Mouse (Mus musculus) layer of hippocampus, adult 8-10 months (tissue): ENCODE measurements at regions not wholly inside any gene's neighbourhood (a gene's known extent, or its start where the extent isn't known, plus 50 kb on each side); places are given as distances from the start of the nearest gene placed in this dataset.

Source experiments
- DNase-seq, 2 experiments: peaks; one replicate each; pipeline ENCODE4 v3.0.0; 2022; ENCODE audit warnings: low spot score in 2 of 2

DNA sequence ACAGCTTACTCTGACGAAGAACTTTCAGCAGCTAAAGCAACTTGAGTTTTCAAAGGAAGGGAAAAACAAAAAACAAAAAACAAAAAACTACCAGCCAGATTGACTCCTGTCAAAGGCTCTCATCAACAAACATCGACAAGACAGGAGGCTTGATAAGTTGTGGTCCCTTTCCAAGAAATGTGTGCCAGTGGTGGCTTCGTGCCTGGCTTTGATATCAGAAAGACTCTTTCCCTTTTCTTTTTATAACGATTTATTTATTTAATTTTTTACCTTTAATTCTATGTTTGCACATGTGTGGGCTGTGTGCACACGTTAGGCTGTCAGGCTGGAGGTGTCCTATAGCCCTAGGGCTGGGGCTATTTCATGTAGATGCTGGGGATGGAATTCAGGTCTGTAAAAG is 60.4 kb downstream of the Dact1 start:
- DNase-seq, result no peak

DNA sequence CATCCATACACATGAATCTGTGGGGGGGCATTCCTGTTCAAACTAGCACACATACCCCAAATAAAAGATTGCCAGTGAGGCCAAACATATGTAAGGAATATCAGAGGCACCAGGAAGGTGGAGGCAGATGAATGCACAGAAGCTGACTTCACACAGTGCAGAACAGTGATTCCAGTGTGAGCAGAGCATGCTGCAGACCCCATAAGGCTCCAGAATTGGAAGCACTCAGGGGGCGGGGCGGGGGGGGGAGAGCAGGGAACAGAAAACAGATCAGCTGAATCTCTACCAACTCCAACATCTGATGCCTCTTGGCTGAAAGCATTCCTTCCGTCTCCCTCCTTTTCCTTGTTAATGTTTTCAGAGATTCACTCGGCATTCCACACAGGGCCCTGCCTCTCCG is 62.3 kb downstream of the Dact1 start:
- no peak for DNase-seq

DNA sequence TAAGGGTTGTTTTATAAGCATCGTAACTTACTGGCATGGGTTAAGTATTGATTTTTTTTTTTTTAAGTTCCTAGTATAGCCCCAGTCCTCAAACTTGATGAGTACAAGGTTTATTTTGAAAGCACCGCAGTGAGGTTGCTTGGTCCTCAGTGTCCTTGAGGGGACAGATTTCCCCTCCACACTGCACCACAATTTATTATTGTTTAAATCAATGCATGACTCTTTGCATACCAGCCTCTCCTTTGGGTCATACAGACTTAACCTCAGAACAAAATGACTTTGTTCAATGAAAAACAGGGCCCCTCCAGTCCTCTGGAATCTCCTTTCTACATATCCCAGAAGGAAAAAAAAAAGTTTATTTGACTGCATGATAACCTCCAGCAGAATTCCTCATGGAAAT is 63.9 kb downstream of the Dact1 start:
- DNase-seq, result no peak

DNA sequence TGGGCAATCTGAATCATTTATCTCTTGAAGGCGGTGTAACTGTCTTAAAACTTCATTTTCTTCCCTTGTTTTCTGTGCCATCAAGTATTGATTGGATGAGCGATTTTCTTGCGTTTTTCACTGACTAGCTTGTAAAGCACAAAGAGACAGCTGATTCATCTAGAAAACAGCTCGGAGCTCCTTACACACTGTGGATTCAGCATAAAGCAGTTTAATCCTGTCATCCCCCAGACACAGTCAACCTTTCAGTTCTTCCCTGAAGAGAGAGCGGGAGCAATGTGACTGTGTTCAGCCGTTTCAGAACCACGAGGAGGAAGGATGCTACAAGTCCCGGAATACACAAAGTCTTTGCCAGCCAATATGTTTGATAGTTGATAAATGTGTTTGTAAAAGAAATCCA is 66.8 kb downstream of the Dact1 start:
- DNase-seq, result no peak

DNA sequence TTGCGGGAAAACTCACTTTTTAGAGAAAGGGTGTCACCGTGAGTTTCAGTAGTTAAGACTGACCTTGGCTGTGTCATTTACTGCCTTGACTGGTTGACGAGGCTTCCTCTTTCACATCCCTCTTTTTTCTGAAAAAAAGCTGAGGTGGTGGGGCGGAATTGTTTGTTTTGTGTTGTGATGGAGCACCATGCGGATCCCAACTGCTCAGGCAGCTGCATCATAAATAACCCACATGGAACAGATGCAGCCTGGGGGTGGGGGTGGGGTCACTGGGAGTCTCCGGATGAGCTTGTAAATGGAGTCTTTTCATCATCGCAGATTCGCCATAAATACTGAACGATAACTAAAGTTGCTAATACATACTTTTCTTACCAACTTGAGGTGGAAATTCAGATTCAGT is 67.3 kb downstream of the Dact1 start:
- DNase-seq, result no peak

DNA sequence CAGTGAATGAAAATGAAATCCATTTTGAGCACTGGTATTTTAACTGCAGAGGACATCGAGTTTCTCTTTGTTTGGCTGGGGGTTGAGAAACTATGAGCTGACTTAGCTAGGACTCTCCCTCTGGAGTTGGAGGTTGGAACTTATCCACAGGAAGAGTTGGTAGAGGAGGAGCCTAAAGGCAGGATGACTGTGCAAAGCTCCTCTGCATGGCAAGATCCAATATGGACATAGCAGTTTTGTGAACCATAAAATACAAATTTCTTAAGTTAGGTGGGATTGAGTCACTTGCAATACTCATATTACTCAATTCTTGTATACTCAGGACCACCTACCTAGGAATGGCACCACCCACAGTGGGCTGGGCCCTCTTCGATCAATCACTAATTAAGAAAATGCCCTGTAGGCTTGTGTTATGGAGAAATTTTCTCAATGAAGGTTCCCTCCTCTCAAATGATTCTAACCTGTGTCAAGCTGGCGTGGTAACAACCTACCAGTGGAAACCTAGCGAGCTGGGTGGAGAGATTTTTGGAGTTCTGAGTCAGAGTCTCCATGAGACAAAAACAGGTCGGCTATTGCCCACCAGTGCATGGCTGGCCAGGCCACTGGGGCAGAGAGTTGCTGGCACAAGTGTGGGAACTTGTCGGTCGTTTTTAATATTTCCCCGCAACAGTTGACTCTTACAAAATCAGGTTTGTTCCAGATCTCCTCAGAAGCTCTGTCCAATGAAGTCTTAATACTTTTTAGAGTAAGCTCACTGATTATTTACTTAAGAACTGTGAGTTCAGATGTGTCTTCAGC is 70.1 kb downstream of the Dact1 start:
- no peak for DNase-seq

DNA sequence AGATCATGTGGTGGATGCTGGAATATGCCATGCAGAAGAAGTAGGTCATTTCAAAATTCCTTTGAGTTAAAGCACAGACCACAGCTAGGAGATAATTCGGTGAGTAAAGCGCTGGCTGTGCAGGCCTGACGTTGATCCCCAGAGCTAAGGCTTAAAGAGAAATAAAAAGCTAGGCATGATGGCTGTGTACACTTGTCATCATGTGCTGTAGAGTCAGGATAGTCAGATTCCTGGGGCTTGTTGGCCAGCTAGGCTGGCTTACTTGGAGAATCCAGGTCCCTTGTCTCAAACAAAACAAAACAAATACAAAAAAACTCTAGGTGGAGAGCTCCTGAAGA is 70.7 kb downstream of the Dact1 start:
- no peak for DNase-seq

DNA sequence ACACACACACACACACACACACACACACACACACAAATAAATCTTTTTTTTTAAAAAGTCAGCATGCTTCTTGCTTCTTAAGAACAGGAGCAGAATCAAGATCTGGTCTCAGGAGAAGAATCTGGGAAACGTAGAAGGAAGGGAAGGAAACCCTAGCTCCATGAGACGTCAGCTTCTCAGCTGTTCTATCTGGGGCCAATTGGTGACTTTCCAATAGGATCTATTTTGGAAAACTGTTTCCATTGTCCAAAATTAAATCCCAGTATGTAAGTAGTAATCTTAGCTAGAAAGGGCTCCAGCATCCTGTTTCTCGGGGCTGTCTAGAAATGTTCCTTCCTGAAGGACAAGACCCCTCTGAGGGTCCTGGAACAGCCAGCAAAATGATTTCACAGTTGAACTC is 76.6 kb downstream of the Dact1 start:
- no peak for DNase-seq

DNA sequence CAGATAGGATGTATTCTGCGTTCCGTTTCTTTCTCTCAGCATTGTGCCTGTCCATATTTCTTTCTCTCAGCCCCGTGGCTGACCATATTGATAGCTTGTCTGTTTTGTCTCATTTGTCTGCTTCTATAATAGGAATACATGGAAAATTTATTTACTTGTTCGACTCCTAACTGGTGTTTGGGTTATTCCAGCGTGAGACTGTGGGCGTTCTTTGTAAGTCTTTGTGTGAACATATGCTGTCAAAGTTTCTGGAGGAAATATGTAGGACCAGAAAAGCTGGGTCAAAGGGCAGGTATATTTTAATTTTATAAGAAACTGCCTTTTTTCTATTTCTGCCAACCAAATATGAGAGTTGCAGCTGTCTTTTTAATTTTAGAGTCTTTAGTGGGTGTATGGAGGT is 81.8 kb downstream of the Dact1 start:
- DNase-seq, result no peak

DNA sequence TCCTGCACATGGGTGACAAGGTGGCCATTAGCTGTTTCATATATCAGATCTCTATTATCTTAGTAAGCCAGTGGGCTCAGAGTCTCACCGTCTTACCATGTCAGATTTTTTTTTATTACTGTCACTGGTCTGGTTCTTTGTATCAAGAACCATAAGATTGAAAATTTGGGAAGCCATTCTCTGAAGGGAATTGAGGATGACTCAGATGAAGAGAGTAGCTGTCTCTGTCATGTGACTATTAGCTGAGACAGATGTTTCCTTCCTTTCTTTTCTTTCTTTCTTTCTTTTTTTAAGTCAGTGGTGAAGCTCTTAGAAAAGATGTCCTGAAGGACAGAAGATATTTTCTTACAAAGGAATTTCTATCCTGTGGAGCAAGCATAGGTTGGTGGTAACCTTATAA is 84.1 kb downstream of the Dact1 start:
- no peak for DNase-seq

DNA sequence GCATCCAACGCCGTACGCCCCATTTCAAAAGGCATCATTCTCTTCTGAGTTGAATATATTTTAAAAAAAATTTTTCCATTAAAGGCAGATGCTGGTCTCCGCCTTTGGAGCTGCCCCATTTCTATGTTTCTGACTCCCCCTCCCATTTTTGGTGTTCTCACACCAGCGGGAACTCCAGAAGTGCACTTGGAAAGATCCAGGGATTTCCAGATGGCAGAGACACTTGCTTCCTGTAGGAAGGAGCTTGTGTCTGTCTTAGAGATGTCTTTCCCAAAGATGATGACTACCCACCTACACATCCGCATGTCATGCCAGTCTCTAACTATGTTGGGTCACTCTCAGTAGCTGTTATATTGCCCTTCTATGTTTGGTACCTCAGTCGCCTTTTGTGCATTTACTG is 87.8 kb downstream of the Dact1 start:
- no peak for DNase-seq

DNA sequence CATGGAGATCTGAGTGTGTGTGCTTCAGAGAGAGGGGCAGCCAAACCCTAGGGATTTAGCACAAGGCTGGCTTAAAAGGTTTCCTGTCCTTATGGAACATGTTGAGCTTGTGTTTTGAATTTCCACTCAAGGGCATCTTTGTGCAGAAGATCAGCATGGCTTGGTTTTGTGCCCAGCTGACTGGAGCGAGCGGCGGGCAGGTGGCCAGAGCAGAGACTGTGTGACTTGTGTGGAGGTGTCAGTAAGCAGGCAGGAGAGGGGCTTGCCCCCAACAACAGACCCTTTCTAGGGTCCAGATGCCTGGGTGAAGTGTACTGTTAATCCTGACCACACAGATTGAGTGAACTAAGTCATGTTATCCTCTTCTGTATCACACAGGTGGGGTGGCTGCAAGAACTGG is 89.0 kb downstream of the Dact1 start:
- no peak for DNase-seq

DNA sequence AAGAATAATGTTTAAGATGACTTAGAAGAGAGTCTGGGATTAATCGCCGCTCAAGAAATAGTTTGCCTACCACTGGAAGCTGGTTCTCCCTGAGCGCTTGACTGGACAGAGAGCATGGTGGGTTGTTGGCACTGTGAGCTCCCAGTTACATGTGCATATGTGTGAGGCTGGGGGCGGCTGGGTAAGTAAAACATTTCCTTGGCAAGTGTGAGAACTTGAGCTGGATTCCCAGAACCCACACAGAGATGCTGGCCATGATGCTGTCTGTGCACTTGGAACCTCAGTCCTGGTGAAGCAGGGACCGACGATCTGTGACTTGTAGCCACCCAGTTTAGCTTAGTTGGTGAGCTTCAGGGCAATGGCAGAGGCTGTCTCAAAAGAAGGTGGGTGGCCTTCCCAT is 90.5 kb downstream of the Dact1 start:
- DNase-seq, result no peak

DNA sequence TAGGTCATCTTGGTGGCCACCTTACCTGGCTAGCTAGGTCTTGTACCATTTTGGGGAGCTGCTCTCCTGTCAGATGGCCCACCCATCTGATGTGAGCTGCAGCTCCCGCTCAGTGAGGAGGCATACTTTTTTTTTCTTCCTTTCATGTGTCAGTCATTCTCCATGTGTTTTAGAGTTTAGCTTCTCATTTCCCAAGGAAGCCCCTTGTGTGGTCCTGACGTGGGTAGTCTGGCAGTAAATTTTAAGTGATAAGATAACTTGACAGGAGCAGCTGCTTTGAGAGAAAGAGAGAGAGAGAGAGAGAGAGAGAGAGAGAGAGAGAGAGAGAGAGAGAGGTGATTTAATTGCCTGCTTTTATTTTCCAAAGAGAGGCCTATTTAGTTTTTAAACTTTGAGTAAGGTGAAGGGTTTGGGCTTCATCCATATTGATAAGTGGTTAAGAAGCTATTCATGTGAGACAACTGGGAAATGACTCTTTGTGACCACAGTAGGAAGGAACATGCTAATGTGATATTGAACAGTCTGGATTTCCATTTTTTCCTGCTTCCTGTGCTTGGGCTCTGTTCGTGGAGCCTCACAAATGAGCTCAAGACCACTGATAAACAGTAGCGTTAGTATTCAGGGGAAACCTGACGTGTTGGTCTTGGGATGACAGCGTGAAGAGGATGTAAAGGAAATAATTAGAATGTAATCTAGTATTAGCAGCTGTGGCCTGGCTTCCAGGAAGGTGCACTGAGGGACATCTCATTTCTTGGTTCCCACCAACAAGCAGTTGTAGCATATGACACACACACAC is 92.1 kb downstream of the Dact1 start:
- no peak for DNase-seq

DNA sequence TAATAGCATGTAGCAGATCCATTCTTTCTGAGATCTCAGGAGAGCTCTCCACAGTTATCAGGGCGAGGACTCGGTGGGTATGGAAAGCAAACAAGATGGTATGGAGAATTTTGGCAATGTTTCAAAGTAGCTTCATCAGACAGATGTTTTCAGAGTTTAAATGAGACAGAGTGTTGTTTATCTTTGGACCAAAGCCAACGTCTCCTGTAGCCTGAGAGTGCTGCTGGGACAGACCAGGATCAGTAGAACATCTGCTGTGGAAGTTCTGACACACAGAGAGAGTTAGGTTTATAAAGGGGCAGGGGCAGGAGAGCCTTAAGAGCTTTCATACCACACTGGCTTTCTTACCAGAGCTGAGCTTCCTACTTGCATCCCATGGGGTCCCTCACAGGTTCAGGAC is 97.6 kb downstream of the Dact1 start:
- DNase-seq, result no peak

DNA sequence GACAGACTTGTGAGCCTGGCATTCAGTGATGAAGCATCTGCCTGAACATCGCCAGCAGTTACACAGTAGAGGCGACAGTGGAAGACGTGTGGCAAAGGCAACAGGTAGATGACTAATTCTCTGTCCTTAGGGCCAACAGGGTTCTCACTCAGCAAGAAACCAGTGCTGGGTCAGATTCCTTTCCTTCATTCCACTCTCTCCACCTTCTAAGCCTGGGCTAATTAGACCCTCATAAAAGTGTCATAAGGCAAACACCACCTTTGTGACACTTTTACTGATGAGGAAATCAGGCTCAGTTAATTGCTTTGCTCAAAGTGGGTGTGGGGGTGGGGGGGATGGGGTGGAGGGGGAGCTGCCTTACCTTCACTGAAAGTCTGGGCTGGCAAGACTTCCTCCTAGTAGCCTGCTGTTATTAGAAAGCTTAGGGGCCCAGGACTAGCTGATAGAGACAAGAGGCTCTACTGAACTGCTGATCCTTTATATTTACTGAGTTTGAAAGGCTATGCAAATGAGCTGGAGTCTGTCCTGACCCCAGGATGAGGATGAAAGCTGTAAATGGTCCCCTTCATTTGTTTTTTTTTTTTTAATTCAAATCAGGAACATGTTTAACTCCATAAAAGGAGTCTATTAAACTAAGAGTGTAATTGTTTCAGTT is 98.8 kb downstream of the Dact1 start:
- DNase-seq, result no peak

DNA sequence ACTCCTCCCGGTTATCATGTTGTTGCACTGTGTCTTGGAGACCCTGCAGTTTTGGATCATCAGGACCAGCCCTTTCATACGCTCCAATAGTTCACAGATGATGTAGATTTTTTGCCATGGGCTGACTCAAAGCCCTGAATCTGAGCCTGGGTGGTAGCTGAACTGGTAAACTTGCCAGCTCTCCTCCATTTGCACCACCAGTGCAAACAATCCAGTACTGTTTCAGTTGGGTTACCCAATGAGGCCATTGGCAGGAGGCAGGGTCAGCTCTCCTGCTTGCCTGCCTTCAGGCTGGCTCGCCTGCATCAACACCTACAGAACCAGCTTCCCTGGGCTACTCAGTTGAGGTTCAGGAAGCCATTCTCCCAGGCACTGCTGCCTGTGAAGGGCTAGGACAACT is 102.6 kb downstream of the Dact1 start:
- DNase-seq, result no peak

DNA sequence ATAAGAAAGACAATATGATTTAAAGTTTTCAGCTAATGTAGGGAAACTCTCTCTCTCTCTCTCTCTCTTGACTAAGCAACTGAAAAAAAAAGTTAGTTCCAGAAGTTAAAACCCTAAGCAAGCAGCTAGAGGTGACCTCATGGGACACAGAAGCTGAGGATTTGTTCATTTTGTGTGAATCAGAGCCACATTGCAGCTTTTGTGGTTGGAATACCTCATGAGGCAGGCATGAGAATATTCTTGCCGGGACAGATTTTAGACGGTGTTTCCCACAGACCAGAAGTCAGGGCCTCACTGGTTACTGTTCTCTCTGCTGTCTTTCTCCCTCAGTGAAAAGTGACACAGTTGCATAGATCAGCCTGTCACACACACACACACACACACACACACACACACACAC is 107.3 kb downstream of the Dact1 start:
- no peak for DNase-seq

DNA sequence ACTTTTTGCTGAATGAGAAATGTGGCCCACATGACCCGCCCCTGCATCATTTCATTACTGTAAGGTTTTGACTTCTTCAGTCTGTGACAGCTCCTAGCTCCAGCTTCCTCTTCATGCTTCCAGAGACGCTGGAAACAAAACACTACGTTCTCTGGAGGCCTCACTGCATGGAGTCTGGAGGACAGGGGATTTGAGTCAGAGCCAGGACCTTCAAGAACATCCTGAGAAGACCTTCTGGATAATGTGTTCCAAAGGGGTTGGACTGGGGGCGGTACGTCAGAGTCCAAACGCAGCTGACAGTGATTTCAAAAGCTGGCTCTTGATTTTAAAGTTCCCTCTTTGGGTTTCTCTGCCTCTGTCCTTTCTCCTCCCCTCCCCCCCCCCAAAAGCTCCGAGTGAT is 108.5 kb downstream of the Dact1 start:
- DNase-seq, result no peak

DNA sequence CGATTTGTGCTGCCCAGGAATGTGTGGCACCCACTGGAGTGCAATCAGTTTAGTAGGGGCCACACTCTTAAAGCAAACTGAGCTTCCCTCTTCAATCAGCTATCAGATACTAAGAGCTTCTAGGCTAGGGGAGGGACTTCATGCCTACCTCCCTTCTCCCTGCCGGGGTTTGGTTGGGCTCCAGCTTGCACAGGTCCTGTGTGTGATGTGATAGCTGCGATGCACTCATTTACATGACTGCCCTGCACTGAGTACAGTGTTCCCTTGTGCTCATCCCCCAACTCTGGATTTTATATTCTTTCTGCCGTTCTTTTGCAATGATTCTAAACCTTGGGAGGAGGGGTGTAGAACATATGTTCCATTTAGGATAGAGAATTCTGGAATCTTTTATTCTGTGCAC is 109.5 kb downstream of the Dact1 start:
- DNase-seq, result no peak

DNA sequence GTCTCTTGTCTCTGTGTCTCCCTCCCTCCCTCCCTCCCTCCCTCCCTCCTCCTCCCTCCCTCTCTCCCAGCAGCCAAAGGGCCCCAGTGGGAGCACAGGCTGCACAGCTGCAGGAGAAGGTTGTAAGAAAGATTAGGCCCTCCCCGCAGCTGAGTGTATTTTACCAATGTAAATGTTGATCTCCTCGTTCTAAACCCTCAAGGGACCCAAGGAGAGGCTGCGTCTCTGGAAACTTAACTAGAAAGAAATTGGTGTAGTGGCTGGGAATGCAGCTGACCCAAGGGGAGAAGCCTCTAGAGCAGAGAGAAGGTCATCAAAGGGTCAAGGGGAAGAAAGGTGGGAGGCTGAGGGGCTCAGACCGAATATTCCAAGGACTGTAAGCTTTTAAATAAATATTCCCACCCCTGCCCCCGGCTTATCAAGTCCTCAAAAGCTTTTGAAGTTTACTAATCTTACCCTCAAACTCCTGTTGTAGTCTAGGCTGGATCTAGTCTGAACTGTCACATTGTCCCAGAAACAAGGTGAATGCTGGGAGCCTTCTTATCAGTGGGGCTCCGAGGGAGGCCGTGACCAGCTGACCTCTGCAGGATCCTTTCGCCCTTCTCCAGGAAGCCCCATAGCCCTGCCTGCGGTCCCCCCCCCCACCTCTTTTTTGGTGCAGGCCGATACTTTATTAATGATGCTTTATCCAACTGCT is 116.5 kb downstream of the Dact1 start:
- no peak for DNase-seq

DNA sequence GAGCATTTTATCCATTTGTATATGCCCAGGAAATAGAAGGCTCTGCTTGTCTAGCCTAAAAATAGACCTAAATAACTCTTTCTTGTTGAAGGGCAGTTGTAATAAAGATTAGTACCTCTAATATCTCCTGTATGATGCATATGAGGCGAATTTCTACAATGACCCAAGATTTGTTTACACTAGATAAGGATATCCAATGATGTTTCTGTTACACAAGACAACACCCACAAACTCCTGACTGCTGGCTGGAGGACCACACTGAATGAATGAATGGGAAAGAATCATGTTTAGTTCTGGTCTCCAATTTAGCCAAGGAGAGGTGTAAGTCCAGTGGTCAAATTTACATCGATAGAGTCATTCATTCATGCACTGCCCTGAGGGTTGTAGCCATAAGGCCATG is 118.3 kb downstream of the Dact1 start:
- DNase-seq, result no peak
